Mouse (Mus musculus): ENCODE results near the gene Mef2d. TPM values are rescaled to one million over a fixed set of nuclear protein-coding genes. Genes with fewer than 3 reads are reported as not detected.
A peak's percentile ranks its signal among the peaks of the same experiment; 100 is the strongest.

Gene Mef2d
- polyA plus RNA-seq, 1 experiment from 2014 or later: 15.1 TPM

- peaks cover 22% of the 10 kb centered on the region for H3K4me1 ChIP-seq
- no peaks in the 10 kb centered on the region for H3K9me3 ChIP-seq
- H3K9ac ChIP-seq (replicated peaks): no peak overlapping the region
- no peak overlapping the region for H3K27ac ChIP-seq (replicated peaks)
- H3K27me3 ChIP-seq: no peaks in the 10 kb centered on the region
- no peak overlapping the region for H3K4me3 ChIP-seq
- no peak overlapping the region for H3K4me2 ChIP-seq (replicated peaks)
- H3K36me3 ChIP-seq: peaks cover 55% of the 10 kb centered on the region
- no peak for ATAC-seq (ENCODE audit: low FRiP score, low read depth)
These were observed 14.6 kb downstream of the Mef2d start for GRCm38 (mm10) chr3:88156817-88157216.

- Histone ChIP-seq H3K36me3 (peaks cover 67% of the 10 kb centered on the region), H3K9ac (replicated peaks) (no peak overlapping the region), H3K4me3 (no peak overlapping the region), H3K27me3 (no peaks in the 10 kb centered on the region), H3K4me2 (replicated peaks) (0 out of 2 replicates have a peak overlapping the region, but pooled peaks have one; percentile 0), H3K9me3 (no peaks in the 10 kb centered on the region), H3K4me1 (peaks cover 11% of the 10 kb centered on the region), H3K27ac (replicated peaks) (0 out of 2 replicates have a peak overlapping the region, but pooled peaks have one; percentile 20)
- peak; percentile 80 for ATAC-seq (ENCODE audit: low FRiP score, low read depth)
- WGBS: 14% methylated on average over 23 of the region's 23 CpGs
These were observed 15.8 kb downstream of the Mef2d start for GRCm38 (mm10) chr3:88157771-88158597.

- Histone ChIP-seq H3K27ac (replicated peaks) (no peak overlapping the region), H3K27me3 (no peaks in the 10 kb centered on the region), H3K4me3 (no peak overlapping the region), H3K9me3 (no peaks in the 10 kb centered on the region), H3K36me3 (peaks cover 74% of the 10 kb centered on the region), H3K4me2 (replicated peaks) (no peak overlapping the region), H3K9ac (replicated peaks) (no peak overlapping the region), H3K4me1 (peaks cover 12% of the 10 kb centered on the region)
- no peak for ATAC-seq (ENCODE audit: low FRiP score, low read depth)
- 89% methylated on average over 6 of the region's 6 CpGs for WGBS
These were observed 16.8 kb downstream of the Mef2d start for GRCm38 (mm10) chr3:88158991-88159390.

GRCm38 (mm10) chr3:88160856-88161255 is 18.7 kb downstream of the Mef2d start:
- peaks cover 15% of the 10 kb centered on the region for H3K4me1 ChIP-seq
- H3K9me3 ChIP-seq: no peaks in the 10 kb centered on the region
- no peak overlapping the region for H3K27ac ChIP-seq (replicated peaks)
- 85% methylated on average over 6 of the region's 6 CpGs for WGBS
- H3K27me3 ChIP-seq: no peaks in the 10 kb centered on the region
- no peak overlapping the region for H3K4me2 ChIP-seq (replicated peaks)
- H3K9ac ChIP-seq (replicated peaks): no peak overlapping the region
- no peak overlapping the region for H3K4me3 ChIP-seq
- H3K36me3 ChIP-seq: peaks cover 86% of the 10 kb centered on the region
- no peak for ATAC-seq (ENCODE audit: low FRiP score, low read depth)

GRCm38 (mm10) chr3:88162259-88162658 is 20.1 kb downstream of the Mef2d start:
- Histone ChIP-seq H3K4me2 (replicated peaks) (no peak overlapping the region), H3K9ac (replicated peaks) (no peak overlapping the region), H3K4me3 (no peak overlapping the region), H3K27ac (replicated peaks) (no peak overlapping the region), H3K4me1 (peaks cover 15% of the 10 kb centered on the region), H3K27me3 (no peaks in the 10 kb centered on the region), H3K36me3 (peaks cover 86% of the 10 kb centered on the region), H3K9me3 (no peaks in the 10 kb centered on the region)
- WGBS: 86% methylated on average over 8 of the region's 8 CpGs
- no peak for ATAC-seq (ENCODE audit: low FRiP score, low read depth)

- H3K9ac ChIP-seq (replicated peaks): no peak overlapping the region
- no peak overlapping the region for H3K4me2 ChIP-seq (replicated peaks)
- 77% methylated on average over 4 of the region's 4 CpGs for WGBS
- peaks cover 89% of the 10 kb centered on the region for H3K36me3 ChIP-seq
- ATAC-seq (ENCODE audit: low FRiP score, low read depth): no peak
- no peaks in the 10 kb centered on the region for H3K27me3 ChIP-seq
- H3K4me3 ChIP-seq: no peak overlapping the region
- no peak overlapping the region for H3K27ac ChIP-seq (replicated peaks)
- peaks cover 12% of the 10 kb centered on the region for H3K4me1 ChIP-seq
- H3K9me3 ChIP-seq: no peaks in the 10 kb centered on the region
These were observed 20.6 kb downstream of the Mef2d start for GRCm38 (mm10) chr3:88162811-88163210.

GRCm38 (mm10) chr3:88163847-88164246 is 21.7 kb downstream of the Mef2d start:
- Histone ChIP-seq H3K9me3 (no peaks in the 10 kb centered on the region), H3K4me3 (no peak overlapping the region), H3K27ac (replicated peaks) (no peak overlapping the region), H3K4me2 (replicated peaks) (no peak overlapping the region), H3K9ac (replicated peaks) (no peak overlapping the region), H3K36me3 (peaks cover 91% of the 10 kb centered on the region), H3K4me1 (peaks cover 7% of the 10 kb centered on the region; the same call in 1 of the 2 replicates), H3K27me3 (no peaks in the 10 kb centered on the region)
- 75% methylated on average over 3 of the region's 3 CpGs for WGBS
- no peak for ATAC-seq (ENCODE audit: low FRiP score, low read depth)

GRCm38 (mm10) chr3:88164263-88164662 is 22.1 kb downstream of the Mef2d start:
- Histone ChIP-seq H3K9ac (replicated peaks) (no peak overlapping the region), H3K4me2 (replicated peaks) (no peak overlapping the region), H3K36me3 (peaks cover 91% of the 10 kb centered on the region), H3K4me3 (no peak overlapping the region), H3K27me3 (no peaks in the 10 kb centered on the region), H3K4me1 (peaks cover 7% of the 10 kb centered on the region; the same call in 1 of the 2 replicates), H3K9me3 (no peaks in the 10 kb centered on the region), H3K27ac (replicated peaks) (no peak overlapping the region)
- ATAC-seq (ENCODE audit: low FRiP score, low read depth): no peak
- 60% methylated on average over 3 of the region's 3 CpGs for WGBS

GRCm38 (mm10) chr3:88166056-88166455 is 23.9 kb downstream of the Mef2d start:
- no peak overlapping the region for H3K27ac ChIP-seq (replicated peaks)
- H3K9me3 ChIP-seq: no peaks in the 10 kb centered on the region
- H3K4me1 ChIP-seq: peaks cover 7% of the 10 kb centered on the region; the same call in 1 of the 2 replicates
- no peak overlapping the region for H3K4me2 ChIP-seq (replicated peaks)
- H3K36me3 ChIP-seq: peaks cover 90% of the 10 kb centered on the region
- no peak overlapping the region for H3K9ac ChIP-seq (replicated peaks)
- no peak overlapping the region for H3K4me3 ChIP-seq
- 90% methylated on average over 5 of the region's 5 CpGs for WGBS
- no peaks in the 10 kb centered on the region for H3K27me3 ChIP-seq
- ATAC-seq (ENCODE audit: low FRiP score, low read depth): no peak

- peaks cover 55% of the 10 kb centered on the region for H3K36me3 ChIP-seq
These were observed 28.2 kb downstream of the Mef2d start for GRCm38 (mm10) chr3:88170361-88170760.

GRCm38 (mm10) chr3:88172440-88172839 is 30.3 kb downstream of the Mef2d start:
- Histone ChIP-seq H3K4me3 (no peak overlapping the region), H3K4me2 (replicated peaks) (no peak overlapping the region), H3K36me3 (peaks cover 39% of the 10 kb centered on the region), H3K4me1 (peaks cover 5% of the 10 kb centered on the region), H3K9me3 (no peaks in the 10 kb centered on the region), H3K9ac (replicated peaks) (no peak overlapping the region), H3K27ac (replicated peaks) (no peak overlapping the region), H3K27me3 (no peaks in the 10 kb centered on the region)
- ATAC-seq (ENCODE audit: low FRiP score, low read depth): no peak
- 91% methylated on average over 3 of the region's 3 CpGs for WGBS

More at GRCm38 (mm10) chr3:88170361-88170760, 28.2 kb downstream of the Mef2d start:
- no peaks in the 10 kb centered on the region for H3K9me3 ChIP-seq
- 90% methylated on average over 5 of the region's 5 CpGs for WGBS
- no peak overlapping the region for H3K4me3 ChIP-seq
- no peak overlapping the region for H3K9ac ChIP-seq (replicated peaks)
- no peak overlapping the region for H3K4me2 ChIP-seq (replicated peaks)
- ATAC-seq (ENCODE audit: low FRiP score, low read depth): no peak
- H3K4me1 ChIP-seq: no peaks in the 10 kb centered on the region
- H3K27ac ChIP-seq (replicated peaks): no peak overlapping the region
- no peaks in the 10 kb centered on the region for H3K27me3 ChIP-seq

- peaks cover 5% of the 10 kb centered on the region for H3K4me1 ChIP-seq
- H3K27ac ChIP-seq (replicated peaks): 0 out of 2 replicates have a peak overlapping the region, but pooled peaks have one; percentile 2
- no peak overlapping the region for H3K4me3 ChIP-seq
- ATAC-seq (ENCODE audit: low FRiP score, low read depth): no peak
- H3K9me3 ChIP-seq: no peaks in the 10 kb centered on the region
- no peak overlapping the region for H3K9ac ChIP-seq (replicated peaks)
- 48% methylated on average over 3 of the region's 3 CpGs for WGBS
- H3K36me3 ChIP-seq: peaks cover 30% of the 10 kb centered on the region
- no peaks in the 10 kb centered on the region for H3K27me3 ChIP-seq
- H3K4me2 ChIP-seq (replicated peaks): no peak overlapping the region
These were observed 31.2 kb downstream of the Mef2d start for GRCm38 (mm10) chr3:88173375-88173774.
